Mouse (Mus musculus): Measurements from ENCODE around the gene Rps15. TPM values are rescaled to one million over a fixed set of nuclear protein-coding genes. Genes with fewer than 3 reads are reported as not detected.

Gene Rps15
- polyA plus RNA-seq, 1 experiment from 2014 or later = 798 TPM

DNA sequence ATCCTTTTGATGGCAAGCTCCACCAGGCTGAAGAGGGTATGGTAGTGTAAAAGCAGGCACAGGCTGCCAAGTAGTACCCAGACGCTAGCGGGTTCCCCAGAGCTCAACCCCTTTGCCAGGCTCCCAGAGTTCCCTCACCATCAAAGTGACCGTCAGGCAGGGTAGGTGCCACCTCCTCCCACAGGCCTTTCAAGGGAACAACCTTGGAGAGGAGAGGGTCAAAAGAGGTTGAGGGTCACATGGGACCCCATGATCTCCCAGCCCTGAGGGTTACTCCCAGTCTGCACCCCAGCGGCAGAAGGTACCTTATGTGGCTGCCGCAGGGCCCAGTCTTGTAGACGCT is 32.8 kb upstream of the Rps15 start:
- H3K27me3 ChIP-seq (ENCODE audit: control insufficient read depth, insufficient read depth, low read length) = no peaks in the 10 kb centered on the region
- no peaks in the 10 kb centered on the region for H3K9me3 ChIP-seq (ENCODE audit: control insufficient read depth, low read length)
- 72% methylated on average over 6 of the region's 6 CpGs for WGBS
- peak overlapping the region; percentile 93 for H3K4me2 ChIP-seq (replicated peaks; ENCODE audit: low read depth, low read length)
- peak overlapping the region; percentile 44; the same call in 1 of the 2 replicates for H3K4me3 ChIP-seq (ENCODE audit: low read depth, low read length)
- H3K9ac ChIP-seq (ENCODE audit: low read depth, low read length) = peak overlapping the region; percentile 68
- H3K36me3 ChIP-seq (ENCODE audit: control insufficient read depth, insufficient read depth, low read length) = peaks cover 8% of the 10 kb centered on the region; the same call in 1 of the 2 replicates
- DNase-seq (ENCODE audit: low spot score) (no peak), ATAC-seq (ENCODE audit: low FRiP score) (no peak)
- H3K27ac ChIP-seq (ENCODE audit: low read depth, low read length) = peak overlapping the region; percentile 90; the same call in 1 of the 2 replicates
- H3K4me1 ChIP-seq (replicated peaks; ENCODE audit: control insufficient read depth, insufficient read depth, low read length) = peaks cover 11% of the 10 kb centered on the region

DNA sequence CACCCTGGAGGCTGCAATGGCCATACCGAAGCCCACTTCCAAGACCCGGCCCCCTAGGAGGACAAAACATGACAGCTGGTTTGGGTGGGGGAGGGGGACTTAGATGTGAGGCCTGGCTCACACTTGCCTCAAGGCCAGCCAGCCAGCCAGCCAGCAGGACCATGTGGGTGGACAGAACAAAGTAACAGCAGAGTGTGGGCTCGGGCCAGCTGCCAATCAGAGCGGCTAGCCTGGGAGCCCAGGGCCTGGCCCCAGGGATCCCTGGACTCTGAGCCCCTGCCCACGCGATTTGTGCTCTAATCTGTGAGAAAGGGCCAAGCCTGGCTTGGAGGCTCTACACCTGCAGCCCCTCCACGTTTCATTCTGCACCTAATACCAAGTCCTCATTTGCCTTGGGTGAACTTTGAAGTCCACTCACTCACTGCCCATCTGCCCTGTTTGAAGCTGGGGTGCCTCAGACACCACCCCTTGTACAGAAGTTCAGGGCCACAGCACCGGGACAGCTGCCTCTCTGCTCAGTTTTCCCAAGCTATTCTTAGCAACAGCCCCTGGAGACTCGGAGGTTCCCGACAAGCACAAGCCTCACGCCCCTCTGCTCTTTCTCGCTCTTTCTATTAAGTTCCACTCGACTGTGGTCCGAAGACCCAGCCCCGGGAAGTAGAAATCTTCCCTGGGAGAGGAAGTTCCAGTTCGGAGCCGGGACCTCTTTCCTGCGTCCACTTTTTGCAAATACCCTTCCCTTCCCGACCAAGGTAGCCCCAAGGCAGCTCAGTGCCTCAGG is 32.2 kb upstream of the Rps15 start:
- H3K4me2 ChIP-seq (replicated peaks; ENCODE audit: low read depth, low read length) = peak overlapping the region; percentile 93
- ATAC-seq (ENCODE audit: low FRiP score) = no peak
- H3K4me3 ChIP-seq (ENCODE audit: low read depth, low read length) = peak overlapping the region; percentile 44
- no peaks in the 10 kb centered on the region for H3K27me3 ChIP-seq (ENCODE audit: control insufficient read depth, insufficient read depth, low read length)
- peak overlapping the region; percentile 90 for H3K27ac ChIP-seq (ENCODE audit: low read depth, low read length)
- peak overlapping the region; percentile 68 for H3K9ac ChIP-seq (ENCODE audit: low read depth, low read length)
- H3K4me1 ChIP-seq (replicated peaks; ENCODE audit: control insufficient read depth, insufficient read depth, low read length) = peaks cover 11% of the 10 kb centered on the region
- DNase-seq (ENCODE audit: low spot score) = peak; percentile 65
- peaks cover 5% of the 10 kb centered on the region; the same call in 1 of the 2 replicates for H3K36me3 ChIP-seq (ENCODE audit: control insufficient read depth, insufficient read depth, low read length)
- no peaks in the 10 kb centered on the region for H3K9me3 ChIP-seq (ENCODE audit: control insufficient read depth, low read length)
- 7% methylated on average over 19 of the region's 19 CpGs for WGBS

DNA sequence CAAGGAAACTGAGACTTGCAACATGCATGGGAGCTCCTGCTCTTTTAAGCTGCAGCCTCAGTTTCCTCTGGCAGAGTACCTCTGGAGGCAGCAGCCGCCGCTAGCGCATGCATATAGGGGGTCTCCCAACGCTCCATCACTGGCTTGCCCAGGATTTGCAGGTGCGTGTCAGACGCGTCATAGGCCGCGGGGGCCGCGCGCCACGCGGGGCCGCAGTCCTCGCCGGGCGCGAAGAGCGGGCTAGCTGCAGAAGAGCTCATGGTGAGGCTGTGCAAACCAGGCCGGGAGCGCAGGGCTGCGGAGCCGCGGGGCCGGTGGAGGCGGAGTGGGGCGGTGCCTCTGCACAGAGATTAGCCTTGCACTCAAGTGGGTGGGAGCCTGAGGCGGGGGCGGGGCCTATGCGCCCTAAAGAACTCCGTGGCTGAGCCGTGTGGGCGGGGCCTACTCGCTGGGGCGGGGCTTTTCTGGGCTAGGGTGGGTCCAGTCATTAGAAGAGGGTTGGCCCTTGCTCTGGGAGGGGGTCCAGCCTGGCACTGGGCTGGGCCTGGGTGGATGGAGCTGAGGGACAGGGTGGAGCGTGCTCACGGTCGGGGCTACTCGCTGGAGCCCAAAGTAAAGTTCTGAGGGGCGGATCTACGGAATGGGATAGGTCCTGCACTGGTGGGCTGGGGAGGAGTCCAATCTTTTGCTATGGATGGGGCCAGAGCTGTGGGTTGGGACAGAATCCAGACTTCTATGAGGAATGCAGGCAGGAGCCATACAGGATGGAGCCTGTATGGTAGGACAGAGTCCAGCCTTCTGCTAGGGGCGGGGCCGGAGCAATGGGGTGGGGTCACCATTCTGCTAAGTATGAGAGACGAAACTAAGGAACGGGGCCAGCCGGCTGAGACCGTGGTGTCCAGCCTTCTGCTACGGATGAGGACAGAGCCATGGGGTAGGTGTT is 31.3 kb upstream of the Rps15 start, which contains the start of the genes Gamt and Dazap1:
Gene Gamt, minus strand, starts transcription at position 371 of the 943 bp plus-strand sequence.
Gene Dazap1, plus strand, starts transcription at position 845 of the 943 bp plus-strand sequence.
- Histone ChIP-seq H3K27ac (ENCODE audit: low read depth, low read length) (peak within 1 kb of the TSS; percentile 90), H3K4me1 (replicated peaks; ENCODE audit: control insufficient read depth, insufficient read depth, low read length) (peaks cover 13% of the 10 kb centered on the region), H3K27me3 (ENCODE audit: control insufficient read depth, insufficient read depth, low read length) (no peaks in the 10 kb centered on the region), H3K4me2 (replicated peaks; ENCODE audit: low read depth, low read length) (peak within 1 kb of the TSS; percentile 93), H3K9me3 (ENCODE audit: control insufficient read depth, low read length) (no peaks in the 10 kb centered on the region), H3K9ac (ENCODE audit: low read depth, low read length) (peak within 1 kb of the TSS; percentile 68), H3K36me3 (ENCODE audit: control insufficient read depth, insufficient read depth, low read length) (0 out of 2 replicates have a peak, but pooled peaks cover 1% of the 10 kb centered on the region), H3K4me3 (ENCODE audit: low read depth, low read length) (peak within 1 kb of the TSS; percentile 44)
- under 1% methylated on average over 48 of the region's 49 CpGs for WGBS
- ATAC-seq (ENCODE audit: low FRiP score) = peak; percentile 84
- peak; percentile 97 for DNase-seq (ENCODE audit: low spot score)

DNA sequence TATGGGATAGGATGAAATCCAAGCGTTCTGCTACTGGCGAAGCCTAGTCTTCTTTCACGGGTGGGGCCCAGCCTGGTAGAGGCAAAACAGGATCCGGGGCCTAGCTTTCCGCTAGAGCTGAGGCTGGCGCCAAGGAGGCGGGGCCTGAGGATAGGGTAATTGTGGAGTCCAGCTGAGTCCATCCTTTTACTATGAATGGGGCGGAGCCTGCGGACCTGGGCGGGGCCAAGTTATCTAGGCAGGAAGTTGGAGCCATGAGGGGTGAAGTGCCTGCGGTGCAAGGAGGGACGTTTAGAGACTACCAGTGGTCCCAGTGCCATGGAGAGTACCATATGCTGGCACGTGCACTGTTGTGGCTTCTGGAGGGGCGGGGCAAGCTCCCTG is 30.7 kb upstream of the Rps15 start:
- Histone ChIP-seq H3K9me3 (ENCODE audit: control insufficient read depth, low read length) (no peaks in the 10 kb centered on the region), H3K36me3 (ENCODE audit: control insufficient read depth, insufficient read depth, low read length) (no peaks in the 10 kb centered on the region), H3K4me3 (ENCODE audit: low read depth, low read length) (peak overlapping the region; percentile 44), H3K9ac (ENCODE audit: low read depth, low read length) (0 out of 2 replicates have a peak overlapping the region, but pooled peaks have one; percentile 46), H3K4me1 (replicated peaks; ENCODE audit: control insufficient read depth, insufficient read depth, low read length) (peaks cover 16% of the 10 kb centered on the region), H3K27me3 (ENCODE audit: control insufficient read depth, insufficient read depth, low read length) (no peaks in the 10 kb centered on the region), H3K4me2 (replicated peaks; ENCODE audit: low read depth, low read length) (peak overlapping the region; percentile 93), H3K27ac (ENCODE audit: low read depth, low read length) (peak overlapping the region; percentile 90)
- peak; percentile 59 for ATAC-seq (ENCODE audit: low FRiP score)
- under 1% methylated on average over 14 of the region's 14 CpGs for WGBS
- DNase-seq (ENCODE audit: low spot score) = peak; percentile 95

DNA sequence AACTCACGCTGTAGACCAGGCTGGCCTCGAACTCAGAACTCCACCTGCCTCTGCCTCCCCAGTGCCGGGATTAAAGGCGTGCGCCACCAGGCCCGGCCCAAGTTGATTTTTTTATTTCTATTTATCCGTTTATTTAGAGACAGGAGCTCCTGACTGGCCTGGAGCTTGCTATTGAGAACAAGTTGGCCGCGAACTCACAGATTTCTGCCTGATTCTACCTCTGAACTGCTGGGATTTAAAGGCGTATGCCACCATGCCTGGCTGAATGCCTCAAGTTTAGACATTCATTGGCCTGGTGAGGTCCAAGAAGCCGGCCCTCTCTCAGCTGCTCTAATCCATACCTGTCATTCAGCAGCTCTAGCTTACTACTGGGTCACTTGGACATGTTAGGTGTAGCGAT is 30.1 kb upstream of the Rps15 start:
- no peak for ATAC-seq (ENCODE audit: low FRiP score)
- no peak for DNase-seq (ENCODE audit: low spot score)
- Histone ChIP-seq H3K9ac (ENCODE audit: low read depth, low read length) (no peak overlapping the region), H3K4me1 (replicated peaks; ENCODE audit: control insufficient read depth, insufficient read depth, low read length) (peaks cover 19% of the 10 kb centered on the region), H3K9me3 (ENCODE audit: control insufficient read depth, low read length) (no peaks in the 10 kb centered on the region), H3K4me2 (replicated peaks; ENCODE audit: low read depth, low read length) (no peak overlapping the region), H3K4me3 (ENCODE audit: low read depth, low read length) (no peak overlapping the region), H3K27me3 (ENCODE audit: control insufficient read depth, insufficient read depth, low read length) (no peaks in the 10 kb centered on the region), H3K27ac (ENCODE audit: low read depth, low read length) (no peak overlapping the region), H3K36me3 (ENCODE audit: control insufficient read depth, insufficient read depth, low read length) (no peaks in the 10 kb centered on the region)
- 75% methylated on average over 12 of the region's 12 CpGs for WGBS

DNA sequence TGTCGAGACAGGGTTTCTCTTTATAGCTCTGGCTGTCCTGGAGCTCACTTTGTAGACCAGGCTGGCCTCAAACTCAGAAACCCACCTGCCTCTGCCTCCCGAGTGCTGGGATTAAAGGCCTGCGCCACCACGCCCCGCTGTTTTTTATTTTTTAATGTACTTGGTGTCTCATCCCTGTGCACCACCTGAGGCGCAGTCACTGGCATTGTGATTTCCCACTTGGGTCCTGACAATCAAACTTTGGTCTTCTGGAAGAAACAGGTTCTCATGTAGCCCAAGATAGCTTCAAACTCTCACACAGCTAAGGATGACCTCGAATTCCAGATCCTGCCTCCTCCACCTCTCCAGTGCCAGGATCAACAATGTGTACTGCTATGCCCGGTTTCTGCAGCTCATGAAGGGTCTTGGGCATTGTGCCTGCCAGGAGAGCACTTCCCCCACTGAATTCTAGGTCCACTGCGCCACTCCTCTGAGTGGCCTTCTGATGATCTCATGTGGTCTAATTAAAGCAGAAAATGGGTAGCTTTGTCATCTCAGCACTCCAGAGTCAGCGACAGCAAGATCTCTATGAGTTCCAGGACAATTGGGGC is 29.4 kb upstream of the Rps15 start:
- WGBS = 97% methylated on average over 10 of the region's 10 CpGs

DNA sequence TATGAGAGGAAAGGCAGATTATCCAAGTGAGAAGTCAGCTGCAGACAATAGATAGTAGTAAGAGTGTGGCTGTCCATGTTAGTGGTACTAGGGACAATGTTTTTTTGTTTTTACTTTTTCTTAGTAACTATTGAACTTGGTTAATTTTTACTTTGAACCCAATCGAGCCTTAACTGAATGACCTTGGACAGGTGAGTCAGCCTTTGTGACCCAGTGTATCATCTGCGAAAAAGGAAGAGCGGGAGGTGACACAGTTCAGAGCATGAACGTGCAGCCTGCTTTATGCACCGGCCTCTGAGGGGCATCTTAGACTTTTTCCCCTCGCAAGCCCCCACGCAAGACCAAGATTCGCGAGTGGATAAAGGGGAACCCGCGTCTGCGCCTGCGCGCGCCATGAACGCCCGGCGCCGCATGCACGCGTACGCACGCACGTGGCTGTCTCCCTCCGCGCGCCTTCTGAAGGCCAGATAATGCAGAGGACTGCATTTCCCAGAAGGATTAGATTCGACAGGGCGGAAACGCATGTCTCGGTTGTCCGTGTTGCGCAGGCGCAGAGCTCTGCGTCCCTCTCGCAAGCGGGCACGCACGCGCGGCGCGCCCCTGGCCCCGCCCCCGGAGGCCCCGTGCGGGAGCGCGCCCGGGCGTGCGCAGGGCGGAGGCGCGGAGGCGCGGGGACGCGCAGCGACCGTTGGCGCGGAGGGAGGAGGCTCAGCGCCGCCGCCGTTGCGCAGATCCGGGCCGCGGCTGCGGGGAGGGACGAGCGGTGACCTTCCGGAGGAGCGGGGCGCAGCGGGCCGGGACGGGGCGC is 27.7 kb upstream of the Rps15 start:
- H3K9me3 ChIP-seq (ENCODE audit: control insufficient read depth, low read length) = no peaks in the 10 kb centered on the region
- H3K4me2 ChIP-seq (replicated peaks; ENCODE audit: low read depth, low read length) = peak overlapping the region; percentile 55
- peak overlapping the region; percentile 95 for H3K9ac ChIP-seq (ENCODE audit: low read depth, low read length)
- peak; percentile 99 for DNase-seq (ENCODE audit: low spot score)
- WGBS = 1% methylated on average over 66 of the region's 81 CpGs
- peak; percentile 72 for ATAC-seq (ENCODE audit: low FRiP score)
- H3K4me3 ChIP-seq (ENCODE audit: low read depth, low read length) = peak overlapping the region; percentile 87
- H3K36me3 ChIP-seq (ENCODE audit: control insufficient read depth, insufficient read depth, low read length) = no peaks in the 10 kb centered on the region
- no peaks in the 10 kb centered on the region for H3K27me3 ChIP-seq (ENCODE audit: control insufficient read depth, insufficient read depth, low read length)
- H3K27ac ChIP-seq (ENCODE audit: low read depth, low read length) = peak overlapping the region; percentile 58
- H3K4me1 ChIP-seq (replicated peaks; ENCODE audit: control insufficient read depth, insufficient read depth, low read length) = peaks cover 21% of the 10 kb centered on the region

More for the DNA sequence above, 29.4 kb upstream of the Rps15 start:
- Histone ChIP-seq H3K9ac (ENCODE audit: low read depth, low read length) (no peak overlapping the region; the same call in 1 of the 2 replicates), H3K27ac (ENCODE audit: low read depth, low read length) (no peak overlapping the region), H3K4me2 (replicated peaks; ENCODE audit: low read depth, low read length) (no peak overlapping the region), H3K4me1 (replicated peaks; ENCODE audit: control insufficient read depth, insufficient read depth, low read length) (peaks cover 23% of the 10 kb centered on the region), H3K27me3 (ENCODE audit: control insufficient read depth, insufficient read depth, low read length) (no peaks in the 10 kb centered on the region), H3K9me3 (ENCODE audit: control insufficient read depth, low read length) (no peaks in the 10 kb centered on the region), H3K36me3 (ENCODE audit: control insufficient read depth, insufficient read depth, low read length) (no peaks in the 10 kb centered on the region), H3K4me3 (ENCODE audit: low read depth, low read length) (no peak overlapping the region)
- ATAC-seq (ENCODE audit: low FRiP score) (no peak), DNase-seq (ENCODE audit: low spot score) (no peak)

DNA sequence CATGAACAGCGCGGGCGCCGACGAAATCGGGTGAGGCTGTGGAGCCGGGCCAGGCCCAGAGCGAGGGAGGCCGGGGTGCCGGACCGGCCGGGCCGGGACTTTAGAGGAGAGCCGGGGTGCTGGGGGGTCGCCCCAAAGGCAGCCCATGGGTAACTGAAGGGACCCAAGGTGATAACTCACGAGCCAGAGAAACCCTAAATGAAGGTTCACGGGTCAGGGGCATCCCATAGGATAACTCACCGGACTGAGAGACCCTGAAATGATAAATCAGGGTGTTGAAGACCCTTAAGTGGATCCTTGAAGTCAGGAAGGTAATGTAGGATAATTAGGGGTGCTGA is 27.1 kb upstream of the Rps15 start:
- under 1% methylated on average over 18 of the region's 18 CpGs for WGBS
- no peak; the same call in 1 of the 2 replicates for ATAC-seq (ENCODE audit: low FRiP score)
- H3K4me2 ChIP-seq (replicated peaks; ENCODE audit: low read depth, low read length) = peak overlapping the region; percentile 44
- H3K4me1 ChIP-seq (replicated peaks; ENCODE audit: control insufficient read depth, insufficient read depth, low read length) = peaks cover 17% of the 10 kb centered on the region
- no peaks in the 10 kb centered on the region for H3K27me3 ChIP-seq (ENCODE audit: control insufficient read depth, insufficient read depth, low read length)
- DNase-seq (ENCODE audit: low spot score) = no peak
- H3K4me3 ChIP-seq (ENCODE audit: low read depth, low read length) = peak overlapping the region; percentile 87
- no peaks in the 10 kb centered on the region for H3K9me3 ChIP-seq (ENCODE audit: control insufficient read depth, low read length)
- no peaks in the 10 kb centered on the region for H3K36me3 ChIP-seq (ENCODE audit: control insufficient read depth, insufficient read depth, low read length)
- H3K9ac ChIP-seq (ENCODE audit: low read depth, low read length) = peak overlapping the region; percentile 95
- peak overlapping the region; percentile 58 for H3K27ac ChIP-seq (ENCODE audit: low read depth, low read length)

All from hindbrain, embryonic 11.5 days (tissue).